Mouse (Mus musculus): ENCODE data around the gene E2f3. TPM values are rescaled to one million over a fixed set of nuclear protein-coding genes. Genes with fewer than 3 reads are reported as not detected.

E2f3 gene
- total and polyA plus RNA-seq, 2 experiments from 2014 or later = 3.8 to 6.8 TPM

GRCm38 (mm10) chr13:29985101-29985854 lies 585 bp downstream of the E2f3 start:
- Histone ChIP-seq H3K9ac (replicated peaks; ENCODE audit: low read depth, low read length) (peak overlapping the region; percentile 80), H3K36me3 (replicated peaks; ENCODE audit: control insufficient read depth, insufficient read depth, low read length) (no peaks in the 10 kb centered on the region), H3K9me3 (replicated peaks; ENCODE audit: control insufficient read depth, low read length) (no peaks in the 10 kb centered on the region), H3K4me3 (ENCODE audit: low read depth, low read length) (peak overlapping the region; percentile 67), H3K4me2 (ENCODE audit: low read depth, low read length) (peak overlapping the region; percentile 97), H3K27ac (ENCODE audit: low read depth) (peak overlapping the region; percentile 97), H3K4me1 (ENCODE audit: control insufficient read depth, insufficient read depth) (0 out of 2 replicates have a peak, but pooled peaks cover 2% of the 10 kb centered on the region), H3K27me3 (ENCODE audit: control insufficient read depth, insufficient read depth, low read length) (no peaks in the 10 kb centered on the region)
- TF ChIP-seq CTCF (IDR thresholded peaks at IDR 0.05; ENCODE audit: low read depth) (no peak), EP300 (IDR thresholded peaks at IDR 0.05; ENCODE audit: low read depth) (no peak)
- DNase-seq (ENCODE audit: low spot score) = no peak
- ATAC-seq (ENCODE audit: insufficient read depth, low read depth) = no peak
- 1% methylated on average over 56 of the region's 62 CpGs for WGBS

- peak overlapping the region; percentile 80 for H3K9ac ChIP-seq (replicated peaks; ENCODE audit: low read depth, low read length)
- 0% methylated on average over 28 of the region's 69 CpGs for WGBS
- H3K4me2 ChIP-seq (ENCODE audit: low read depth, low read length) = peak overlapping the region; percentile 97
- ATAC-seq (ENCODE audit: insufficient read depth, low read depth) (peak; percentile 50), DNase-seq (ENCODE audit: low spot score) (peak; percentile 81)
- no peaks in the 10 kb centered on the region for H3K36me3 ChIP-seq (replicated peaks; ENCODE audit: control insufficient read depth, insufficient read depth, low read length)
- 0 out of 2 replicates have a peak, but pooled peaks cover 2% of the 10 kb centered on the region for H3K4me1 ChIP-seq (ENCODE audit: control insufficient read depth, insufficient read depth)
- H3K27me3 ChIP-seq (ENCODE audit: control insufficient read depth, insufficient read depth, low read length) = no peaks in the 10 kb centered on the region
- H3K4me3 ChIP-seq (ENCODE audit: low read depth, low read length) = peak overlapping the region; percentile 67
- no peak for TF ChIP-seq CTCF (IDR thresholded peaks at IDR 0.05; ENCODE audit: low read depth)
- TF ChIP-seq EP300 (IDR thresholded peaks at IDR 0.05; ENCODE audit: low read depth) = no peak
- H3K27ac ChIP-seq (ENCODE audit: low read depth) = peak overlapping the region; percentile 97
- H3K9me3 ChIP-seq (replicated peaks; ENCODE audit: control insufficient read depth, low read length) = no peaks in the 10 kb centered on the region
Observed at GRCm38 (mm10) chr13:29984286-29985100, 1.4 kb downstream of the E2f3 start.

- DNase-seq (ENCODE audit: low spot score) (no peak), ATAC-seq (ENCODE audit: insufficient read depth, low read depth) (no peak)
- Histone ChIP-seq H3K27me3 (ENCODE audit: control insufficient read depth, insufficient read depth, low read length) (no peaks in the 10 kb centered on the region), H3K36me3 (replicated peaks; ENCODE audit: control insufficient read depth, insufficient read depth, low read length) (no peaks in the 10 kb centered on the region), H3K4me2 (ENCODE audit: low read depth, low read length) (peak overlapping the region; percentile 97), H3K9ac (replicated peaks; ENCODE audit: low read depth, low read length) (peak overlapping the region; percentile 80), H3K4me3 (ENCODE audit: low read depth, low read length) (peak overlapping the region; percentile 67), H3K4me1 (ENCODE audit: control insufficient read depth, insufficient read depth) (peaks cover 11% of the 10 kb centered on the region; the same call in 1 of the 2 replicates), H3K27ac (ENCODE audit: low read depth) (peak overlapping the region; percentile 97), H3K9me3 (replicated peaks; ENCODE audit: control insufficient read depth, low read length) (no peaks in the 10 kb centered on the region)
- TF ChIP-seq EP300 (IDR thresholded peaks at IDR 0.05; ENCODE audit: low read depth) (no peak), CTCF (IDR thresholded peaks at IDR 0.05; ENCODE audit: low read depth) (no peak)
- WGBS = under 1% methylated on average over 33 of the region's 35 CpGs
Observed at GRCm38 (mm10) chr13:29983523-29984191, 2.2 kb downstream of the E2f3 start.

- no peak for DNase-seq (ENCODE audit: low spot score)
- Histone ChIP-seq H3K9me3 (replicated peaks; ENCODE audit: control insufficient read depth, low read length) (no peaks in the 10 kb centered on the region), H3K27ac (ENCODE audit: low read depth) (peak overlapping the region; percentile 97), H3K4me2 (ENCODE audit: low read depth, low read length) (peak overlapping the region; percentile 97), H3K4me3 (ENCODE audit: low read depth, low read length) (peak overlapping the region; percentile 67), H3K4me1 (ENCODE audit: control insufficient read depth, insufficient read depth) (peaks cover 14% of the 10 kb centered on the region; the same call in 1 of the 2 replicates), H3K27me3 (ENCODE audit: control insufficient read depth, insufficient read depth, low read length) (no peaks in the 10 kb centered on the region), H3K36me3 (replicated peaks; ENCODE audit: control insufficient read depth, insufficient read depth, low read length) (no peaks in the 10 kb centered on the region), H3K9ac (replicated peaks; ENCODE audit: low read depth, low read length) (peak overlapping the region; percentile 80; the same call in 1 of the 2 replicates)
- no peak for ATAC-seq (ENCODE audit: insufficient read depth, low read depth)
- 17% methylated on average over 6 of the region's 6 CpGs for WGBS
- TF ChIP-seq EP300 (IDR thresholded peaks at IDR 0.05; ENCODE audit: low read depth) = no peak
- TF ChIP-seq CTCF (IDR thresholded peaks at IDR 0.05; ENCODE audit: low read depth) = peak; percentile 51
Observed at GRCm38 (mm10) chr13:29983037-29983436, 2.8 kb downstream of the E2f3 start.

- Histone ChIP-seq H3K27me3 (ENCODE audit: control insufficient read depth, insufficient read depth, low read length) (no peaks in the 10 kb centered on the region), H3K9ac (replicated peaks; ENCODE audit: low read depth, low read length) (no peak overlapping the region), H3K9me3 (replicated peaks; ENCODE audit: control insufficient read depth, low read length) (no peaks in the 10 kb centered on the region), H3K4me1 (ENCODE audit: control insufficient read depth, insufficient read depth) (peaks cover 14% of the 10 kb centered on the region; the same call in 1 of the 2 replicates), H3K4me2 (ENCODE audit: low read depth, low read length) (no peak overlapping the region), H3K36me3 (replicated peaks; ENCODE audit: control insufficient read depth, insufficient read depth, low read length) (no peaks in the 10 kb centered on the region), H3K4me3 (ENCODE audit: low read depth, low read length) (no peak overlapping the region), H3K27ac (ENCODE audit: low read depth) (no peak overlapping the region)
- WGBS = 56% methylated on average over 3 of the region's 3 CpGs
- DNase-seq (ENCODE audit: low spot score) (no peak), ATAC-seq (ENCODE audit: insufficient read depth, low read depth) (no peak)
- TF ChIP-seq CTCF (IDR thresholded peaks at IDR 0.05; ENCODE audit: low read depth) = no peak
- no peak for TF ChIP-seq EP300 (IDR thresholded peaks at IDR 0.05; ENCODE audit: low read depth)
Observed at GRCm38 (mm10) chr13:29982400-29982799, 3.5 kb downstream of the E2f3 start.
